Mouse (Mus musculus) A20 (cell line): ENCODE measurements around the gene Pf4.

Experiments
- DNase-seq: peaks from one replicate; pipeline ENCODE4 v3.0.0-alpha.2; 2011; ENCODE audit warnings: low read depth, low spot score

The Pf4 gene

DNA sequence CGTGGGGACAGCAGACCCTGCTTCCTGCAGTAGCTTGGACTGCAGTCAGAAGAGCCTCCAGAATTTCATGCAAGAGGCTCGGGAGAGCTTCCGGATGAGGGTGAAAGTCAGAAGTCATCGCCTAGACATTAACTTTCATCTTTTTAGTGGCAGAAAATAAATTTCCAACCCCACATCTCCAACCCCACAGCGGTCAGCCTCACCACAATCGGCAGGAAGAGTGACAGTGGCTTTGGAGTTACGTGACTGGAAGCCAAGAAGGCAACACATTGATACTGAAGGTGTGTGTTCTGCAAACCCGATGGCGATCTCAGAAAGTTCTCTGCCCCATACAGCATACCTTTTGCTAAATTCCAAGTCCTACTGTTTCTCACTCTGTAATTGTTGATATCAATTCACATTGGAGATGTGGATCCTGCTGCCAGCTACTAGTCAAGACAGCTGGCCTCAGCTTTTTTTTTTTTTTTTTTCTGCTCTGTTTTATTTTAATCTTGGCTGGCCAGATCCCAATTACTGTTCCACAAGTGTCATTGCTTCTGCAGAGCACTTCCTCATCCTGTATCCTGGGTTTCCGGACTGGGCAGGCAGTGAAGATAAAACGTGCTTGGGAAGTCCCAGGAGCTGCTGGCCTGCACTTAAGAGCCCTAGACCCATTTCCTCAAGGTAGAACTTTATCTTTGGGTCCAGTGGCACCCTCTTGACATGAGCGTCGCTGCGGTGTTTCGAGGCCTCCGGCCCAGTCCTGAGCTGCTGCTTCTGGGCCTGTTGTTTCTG lies at the start of gene Pf4:
TSS of gene Pf4 (plus strand) at position 556 of the 774 bp plus-strand sequence.
- DNase-seq = no peak

GRCm38 (mm10) chr5:90722656-90723055 lies 49.6 kb upstream of the Pf4 start:
- DNase-seq = no peak

DNA sequence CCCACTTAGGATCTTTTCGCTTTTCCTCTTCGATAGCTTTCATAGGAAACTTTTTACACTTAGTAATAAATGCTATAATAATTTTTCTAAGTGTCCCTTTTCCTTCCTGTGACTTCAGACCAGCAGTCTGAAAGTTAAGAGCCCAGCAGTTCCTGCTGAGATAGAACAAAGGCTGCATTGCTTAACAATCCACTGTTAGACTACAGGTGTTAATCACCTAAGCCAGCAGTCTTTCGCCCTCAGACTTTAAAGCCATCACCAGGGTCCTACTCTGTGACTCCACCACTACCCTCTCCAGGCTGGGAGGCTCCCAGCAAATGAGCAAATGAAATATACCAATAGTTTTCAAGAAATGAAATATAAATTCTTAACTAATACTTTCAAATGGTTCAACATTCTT lies 44.0 kb upstream of the Pf4 start:
- no peak for DNase-seq

DNA sequence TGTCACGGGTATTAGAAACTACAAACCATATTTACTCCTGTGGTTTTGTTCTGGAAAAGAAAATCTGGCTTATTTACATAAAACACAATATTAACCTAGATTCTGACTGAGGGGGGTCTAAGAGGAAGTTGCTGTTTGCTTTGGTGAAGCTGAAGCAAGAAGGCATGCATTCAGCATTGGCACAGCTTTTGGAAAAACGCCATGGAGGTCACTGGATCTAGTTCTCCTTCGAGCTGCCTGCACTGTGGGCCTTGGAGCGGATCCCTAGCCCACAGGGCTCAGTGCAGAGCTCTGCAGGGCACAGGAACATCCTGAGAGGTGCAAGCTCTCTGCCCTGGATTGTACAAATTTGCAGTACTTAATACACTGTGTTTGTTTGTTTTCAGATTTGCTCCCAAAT lies 40.8 kb upstream of the Pf4 start:
- DNase-seq = no peak

GRCm38 (mm10) chr5:90742029-90742428 lies 30.2 kb upstream of the Pf4 start:
- peak; percentile 75 for DNase-seq

DNA sequence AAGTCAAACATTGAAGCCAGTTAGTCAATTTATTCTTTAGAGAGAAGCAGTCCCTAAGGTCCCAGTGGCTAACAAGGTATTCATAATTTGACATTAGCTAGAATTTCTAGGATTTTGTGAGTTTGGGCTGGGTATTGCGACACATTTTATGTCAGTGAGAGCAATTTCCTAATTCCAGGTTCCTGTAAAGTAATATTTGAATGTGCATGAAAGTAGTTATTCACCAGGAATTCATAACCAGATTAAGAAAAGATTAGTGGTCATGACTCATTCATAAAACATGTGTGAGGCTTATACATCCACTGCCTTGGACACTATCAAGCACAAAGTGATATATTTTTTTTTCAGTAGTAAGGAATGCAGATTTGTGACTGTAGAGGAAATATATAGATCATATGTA lies 18.3 kb upstream of the Pf4 start:
- no peak for DNase-seq

- DNase-seq = no peak
Measured at GRCm38 (mm10) chr5:90758020-90758605, 14.1 kb upstream of the Pf4 start.

DNA sequence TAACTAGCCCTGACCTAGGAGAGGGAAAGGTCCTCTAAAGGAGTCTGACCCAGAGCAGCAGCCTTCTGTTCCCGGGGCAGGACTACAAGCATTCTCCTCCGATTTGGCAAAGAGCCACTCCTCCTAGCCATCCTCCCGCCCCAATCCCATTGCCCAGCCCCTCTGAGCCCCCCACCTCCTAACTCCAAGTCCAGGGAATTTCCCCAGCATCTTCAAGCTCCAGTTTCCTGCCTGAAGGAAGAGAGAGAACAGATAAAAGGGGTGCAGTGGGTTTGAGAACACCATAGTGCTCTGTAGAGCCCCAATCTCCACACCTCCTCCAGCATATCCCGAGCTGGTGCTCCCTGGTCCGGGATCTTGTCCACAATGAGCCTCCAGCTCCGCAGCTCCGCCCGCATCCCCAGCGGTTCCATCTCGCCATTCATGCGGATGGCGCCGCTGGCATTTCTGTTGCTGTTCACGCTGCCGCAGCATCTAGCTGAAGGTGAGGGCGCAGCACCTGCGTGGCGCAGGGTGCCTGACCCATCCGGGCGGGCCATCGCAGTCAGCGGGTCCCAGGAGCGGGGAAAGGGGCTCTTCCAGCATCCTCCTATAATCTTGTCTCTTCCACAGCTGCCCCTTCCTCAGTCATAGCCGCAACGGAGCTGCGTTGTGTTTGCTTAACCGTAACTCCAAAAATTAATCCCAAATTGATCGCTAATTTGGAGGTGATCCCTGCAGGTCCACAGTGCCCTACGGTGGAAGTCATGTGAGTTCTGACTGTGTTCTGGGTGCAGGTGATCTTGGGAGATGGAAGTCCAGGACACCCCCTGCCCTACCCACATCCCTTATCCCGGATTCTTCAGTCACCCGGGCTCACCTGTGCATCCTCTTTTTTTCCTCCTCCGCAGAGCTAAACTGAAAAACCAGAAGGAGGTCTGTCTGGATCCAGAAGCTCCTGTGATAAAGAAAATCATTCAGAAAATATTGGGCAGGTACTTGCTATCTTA lies 12.9 kb upstream of the Pf4 start, which contains the start of gene Cxcl5:
TSS of gene Cxcl5 (plus strand) at position 284 of the 989 bp plus-strand sequence.
- DNase-seq = no peak

- DNase-seq = no peak
Measured at GRCm38 (mm10) chr5:90760303-90760702, 11.9 kb upstream of the Pf4 start.

GRCm38 (mm10) chr5:90760844-90761243 lies 11.4 kb upstream of the Pf4 start:
- no peak for DNase-seq

- DNase-seq = no peak
Measured at GRCm38 (mm10) chr5:90761834-90762233, 10.4 kb upstream of the Pf4 start.

DNA sequence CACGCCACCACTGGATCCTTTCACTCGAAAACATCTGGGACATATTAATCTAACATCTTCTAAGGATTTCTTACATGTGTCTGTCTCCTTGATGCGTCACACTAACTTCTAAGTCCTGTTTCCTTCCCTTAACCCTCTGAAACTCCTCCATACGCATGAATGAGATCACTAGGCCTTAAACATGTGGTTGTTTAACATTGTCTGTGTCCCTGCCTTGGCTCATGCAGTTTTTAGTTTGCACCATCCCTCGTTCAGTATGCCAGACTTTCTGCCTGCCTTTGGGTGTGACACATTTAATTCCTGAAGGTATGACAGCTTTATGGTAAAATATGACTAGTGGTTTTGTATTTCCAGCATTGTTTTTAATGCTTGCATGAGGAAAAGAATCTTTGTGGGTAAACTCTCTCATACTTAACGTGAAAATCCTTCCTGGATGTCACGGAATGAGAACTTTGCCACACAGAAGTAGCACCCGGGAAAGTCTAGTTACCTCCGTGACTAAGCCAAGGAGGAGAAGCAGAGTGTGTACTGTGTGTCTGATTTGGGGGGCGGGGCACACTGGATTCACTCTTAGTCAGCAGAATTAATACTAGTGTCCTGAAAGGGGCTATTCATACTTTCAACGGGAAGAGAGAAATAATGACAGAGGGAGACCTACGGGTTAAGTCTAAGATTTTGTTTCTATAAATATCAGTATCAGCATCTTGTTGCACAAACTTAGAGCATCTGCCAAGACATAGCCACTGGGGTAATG lies 8.1 kb upstream of the Pf4 start:
- DNase-seq = no peak

DNA sequence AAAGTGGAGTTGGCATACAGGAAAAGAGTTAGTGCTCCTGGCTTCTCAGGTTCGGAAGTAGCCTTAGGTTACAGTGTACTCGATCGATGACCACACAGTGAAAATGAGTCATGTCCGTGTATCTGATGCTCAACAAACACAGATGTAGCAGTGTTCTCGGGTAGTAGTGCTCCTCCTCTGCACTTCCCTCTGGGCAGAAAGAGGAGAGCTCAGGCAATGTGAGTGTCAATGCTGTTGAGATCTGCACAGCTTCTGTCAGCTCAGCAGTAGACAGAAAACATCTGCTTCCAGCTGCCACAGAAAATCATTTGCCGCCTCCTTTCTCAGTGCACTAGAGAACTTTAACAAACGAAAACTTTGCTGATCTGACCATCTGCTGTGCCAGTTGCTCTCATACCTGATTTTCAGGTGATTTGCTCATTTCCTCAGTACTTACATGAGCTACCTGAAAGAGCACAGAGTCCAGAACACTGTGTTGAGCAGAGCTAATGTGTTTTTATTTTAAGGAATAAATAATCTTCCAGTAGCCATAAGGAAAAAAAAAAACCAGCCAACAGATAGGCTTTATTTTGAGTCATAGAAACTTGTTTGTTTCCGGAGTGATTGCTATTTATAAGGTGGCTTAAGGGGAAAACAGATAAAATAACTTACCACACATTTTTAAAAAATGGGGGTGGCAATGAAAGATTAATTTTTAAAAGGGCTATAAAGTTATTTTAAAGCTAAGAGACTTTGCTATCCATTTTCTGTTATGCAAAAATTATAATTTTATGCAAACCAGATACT lies 6.2 kb upstream of the Pf4 start:
- DNase-seq = no peak

DNA sequence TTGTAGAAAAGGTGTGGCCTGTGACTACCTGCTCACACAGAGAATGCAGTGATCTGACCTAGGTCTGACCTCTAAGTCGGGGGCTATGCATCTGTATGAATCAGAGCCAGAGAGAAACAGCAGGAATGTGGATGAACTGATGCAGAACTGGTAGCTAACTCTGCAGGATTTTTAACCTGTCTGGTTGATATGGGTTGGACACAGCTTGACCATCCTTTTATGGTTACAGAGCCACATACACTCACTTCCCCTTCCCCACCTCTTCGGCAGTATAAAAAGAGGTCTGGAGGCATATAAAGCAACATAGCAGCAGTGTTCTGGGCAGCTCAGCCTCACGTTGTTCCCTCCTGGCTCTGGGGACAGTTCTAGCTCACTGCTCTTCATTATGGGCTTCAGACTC lies 4.0 kb upstream of the Pf4 start, which contains the start of gene Ppbp:
TSS of gene Ppbp (plus strand) at position 301 of the 400 bp plus-strand sequence.
- no peak for DNase-seq

DNA sequence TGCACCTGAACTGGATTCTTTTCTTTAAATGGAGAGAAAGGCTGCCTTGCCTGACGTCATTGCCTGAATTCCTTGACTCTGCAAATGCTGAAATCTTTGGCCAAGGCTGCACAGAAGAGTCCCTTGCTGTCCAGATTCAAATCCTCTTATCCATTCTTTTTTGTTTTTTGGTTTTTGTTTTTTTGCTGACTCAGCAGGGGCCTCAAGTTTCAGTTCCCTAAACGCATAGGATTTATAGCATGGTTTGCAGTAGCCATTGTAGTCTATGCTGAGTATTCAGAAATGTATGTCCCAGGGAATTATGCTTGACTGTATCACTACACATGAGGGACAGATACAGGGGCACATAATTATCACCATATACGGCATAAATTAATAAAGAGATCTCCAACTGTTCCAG lies 866 bp upstream of the Pf4 start:
- peak; percentile 15 for DNase-seq

- no peak for DNase-seq
Measured at GRCm38 (mm10) chr5:90775562-90775961, 3.3 kb downstream of the Pf4 start.

GRCm38 (mm10) chr5:90777621-90778020 lies 5.4 kb downstream of the Pf4 start:
- no peak for DNase-seq

GRCm38 (mm10) chr5:90778856-90779255 lies 6.6 kb downstream of the Pf4 start:
- DNase-seq = no peak

DNA sequence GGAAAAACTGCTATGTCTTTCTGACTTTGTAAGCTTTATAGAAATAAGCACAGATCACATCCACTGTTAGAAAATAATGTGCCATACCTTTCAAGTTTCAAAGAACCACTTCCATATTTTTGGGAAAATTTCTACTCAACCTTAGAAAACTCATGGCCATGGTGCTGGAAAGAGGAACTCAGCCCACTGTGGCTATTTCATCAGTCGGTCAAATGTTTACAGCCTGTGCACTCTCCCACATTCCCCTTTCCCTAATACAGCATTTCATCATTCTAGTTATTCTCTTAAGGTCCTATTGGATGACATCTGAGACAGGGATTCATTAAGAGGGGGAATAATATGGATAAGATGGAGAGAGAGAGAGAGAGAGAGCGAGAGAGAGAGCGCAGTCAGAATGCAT lies 11.5 kb downstream of the Pf4 start:
- no peak for DNase-seq
